Mouse (Mus musculus) liver, postnatal 0 days (tissue): ENCODE measurements around the gene Nkx1-2. TPM values are rescaled to one million over a fixed set of nuclear protein-coding genes. Genes with fewer than 3 reads are reported as not detected.

Experiments used
- ATAC-seq: fragments of 200-750 bp; cut with Nextera tagmentation; 2 replicates; pipeline ENCODE4 v1.8.0; 2017; ENCODE audit warnings: mild to moderate bottlenecking, moderate library complexity
- DNase-seq: peaks from one replicate; pipeline ENCODE4 v3.0.0-alpha.2; 2016
- H3K27ac ChIP-seq: fragments of 300-500 bp; sonication (generic); 2 replicates; pipeline ENCODE4 v1.5.1; 2014; ENCODE audit warnings: antibody characterized with exemption, moderate library complexity, mild to moderate bottlenecking, low read depth
- H3K27me3 ChIP-seq: fragments of 300-500 bp; sonication (generic); 2 replicates; pipeline ENCODE4 v1.6.1; 2014; ENCODE audit warnings: low read length, control low read depth, mixed read lengths; ENCODE audit not compliant: insufficient read depth
- H3K36me3 ChIP-seq: fragments of 300-500 bp; sonication (generic); replicated peaks from 2 replicates; pipeline ENCODE4 v1.6.1; 2014; ENCODE audit warnings: mild to moderate bottlenecking, control low read depth, low read length, moderate library complexity, mixed read lengths; ENCODE audit not compliant: insufficient read depth
- H3K4me1 ChIP-seq: fragments of 300-500 bp; sonication (generic); 2 replicates; pipeline ENCODE4 v1.6.1; 2014; ENCODE audit warnings: antibody characterized with exemption, mild to moderate bottlenecking, control low read depth; ENCODE audit not compliant: insufficient read depth
- H3K4me2 ChIP-seq: fragments of 300-500 bp; sonication (generic); 2 replicates; pipeline ENCODE4 v1.6.1; 2014; ENCODE audit warnings: low read depth, mild to moderate bottlenecking, low read length, moderate library complexity, mixed read lengths
- H3K4me3 ChIP-seq: fragments of 300-500 bp; sonication (generic); 2 replicates; pipeline ENCODE4 v1.5.1; 2014; ENCODE audit warnings: low read depth, low read length
- H3K9ac ChIP-seq: fragments of 300-500 bp; sonication (generic); replicated peaks from 2 replicates; pipeline ENCODE4 v1.6.1; 2014; ENCODE audit warnings: mild to moderate bottlenecking, moderate library complexity
- H3K9me3 ChIP-seq: fragments of 300-500 bp; sonication (generic); 2 replicates; pipeline ENCODE4 v1.6.1; 2016; ENCODE audit warnings: mild to moderate bottlenecking, control low read depth, low read length, mixed read lengths
- CTCF ChIP-seq: sonication (generic); IDR thresholded peaks from 2 replicates; pipeline ENCODE4 v1.5.1; 2016; ENCODE audit warnings: antibody characterized with exemption, low read depth
- EP300 ChIP-seq: IDR thresholded peaks from 2 replicates; pipeline ENCODE4 v1.6.1; 2016; ENCODE audit warnings: antibody characterized with exemption, low read depth, mild to moderate bottlenecking
- WGBS: fragments of 180-500 bp; shearing (Covaris S2); extraction: QIAGEN DNeasy Blood & Tissue Kit; methylation state at CpG from one replicate; pipeline ENCODE4 v1.1.7; 2014; ENCODE audit not compliant: insufficient replicate concordance; 5-methylcytosine and 5-hydroxymethylcytosine counted together
- polyA plus RNA-seq: library from polyadenylated mRNA; unstranded; fragments of >200 nt; fragmentation: Nextera tagmentation; extraction: Ambion mirVana; gene quantifications from 2 replicates; pipeline ENCODE4 v1.2.1, GENCODE M21; 2015

The Nkx1-2 gene
- polyA plus RNA-seq, 1 experiment from 2014 or later, result not detected

DNA sequence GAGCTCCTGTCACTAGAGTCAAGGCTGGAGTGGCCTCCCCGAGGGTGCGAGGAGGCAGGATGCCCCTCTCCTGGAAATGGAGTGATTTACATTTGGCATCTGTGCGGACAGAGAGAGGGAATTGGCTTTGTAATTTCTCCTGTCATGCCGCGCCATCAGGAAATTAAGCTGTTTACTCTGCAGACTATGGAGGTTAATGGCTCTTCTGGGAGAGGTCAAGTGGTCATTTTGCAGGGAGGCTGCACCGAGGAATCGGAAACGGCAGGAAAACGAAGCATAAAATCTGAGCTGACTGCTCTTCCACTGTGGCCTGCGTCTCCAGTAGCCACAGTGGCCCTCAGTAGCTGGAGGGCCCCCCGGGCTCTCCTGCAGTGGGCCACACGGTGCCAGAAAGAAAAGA is 37.9 kb upstream of the Nkx1-2 start:
- ATAC-seq, result no peak
- H3K27me3 ChIP-seq, result no peaks in the 10 kb centered on the region
- H3K27ac ChIP-seq, result no peak overlapping the region
- no peak overlapping the region for H3K9ac ChIP-seq
- TF ChIP-seq EP300 (no peak), CTCF (no peak)
- H3K4me2 ChIP-seq, result no peak overlapping the region
- no peak for DNase-seq
- 55% methylated on average over 12 of the region's 12 CpGs for WGBS
- no peaks in the 10 kb centered on the region for H3K36me3 ChIP-seq
- no peaks in the 10 kb centered on the region for H3K4me1 ChIP-seq
- H3K9me3 ChIP-seq, result no peaks in the 10 kb centered on the region
- no peak overlapping the region for H3K4me3 ChIP-seq

DNA sequence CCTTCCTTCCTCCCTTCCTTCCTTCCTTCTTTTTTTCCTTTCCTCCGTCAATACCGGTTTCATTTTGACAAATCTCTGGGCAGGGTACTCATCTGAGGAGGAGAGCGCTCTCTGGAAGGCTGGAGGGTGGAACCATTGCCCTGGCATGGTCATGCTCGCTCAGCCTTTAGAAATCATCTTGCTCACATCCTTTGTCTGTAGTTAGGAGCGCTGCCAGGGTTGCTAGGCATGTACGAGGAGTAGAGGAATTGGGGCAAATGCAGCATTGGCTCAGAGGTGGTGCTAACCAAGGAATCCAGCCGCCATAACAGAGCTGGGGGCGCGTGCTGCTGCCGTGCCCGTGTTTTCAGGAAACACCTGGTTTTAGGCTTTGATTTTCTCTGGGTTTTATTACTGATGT is 31.9 kb upstream of the Nkx1-2 start:
- TF ChIP-seq EP300, result no peak
- TF ChIP-seq CTCF, result no peak
- Histone ChIP-seq H3K9me3 (no peaks in the 10 kb centered on the region), H3K27ac (no peak overlapping the region), H3K4me2 (no peak overlapping the region), H3K27me3 (no peaks in the 10 kb centered on the region), H3K4me1 (no peaks in the 10 kb centered on the region), H3K36me3 (no peaks in the 10 kb centered on the region), H3K4me3 (no peak overlapping the region), H3K9ac (no peak overlapping the region)
- no peak for ATAC-seq
- no peak for DNase-seq
- 72% methylated on average over 11 of the region's 11 CpGs for WGBS

DNA sequence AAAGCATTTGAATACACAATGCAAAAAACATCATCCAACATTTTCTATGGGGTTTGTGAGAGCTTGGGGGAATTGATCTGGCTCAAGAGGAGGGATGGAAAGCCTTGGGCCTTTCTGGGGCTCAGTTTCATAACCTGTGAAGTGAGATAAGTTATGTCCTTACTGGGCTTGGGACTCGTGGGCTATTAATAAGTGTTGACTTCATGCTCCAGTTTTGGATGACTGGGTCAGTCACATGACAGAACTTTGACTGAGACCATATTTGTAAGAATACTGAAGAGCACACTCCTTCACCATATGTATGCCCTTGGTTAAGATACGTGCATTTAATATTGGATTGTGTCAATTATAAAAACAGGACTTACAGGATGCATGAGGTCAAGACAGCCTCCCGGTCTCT is 28.0 kb upstream of the Nkx1-2 start:
- Histone ChIP-seq H3K4me2 (no peak overlapping the region), H3K36me3 (no peaks in the 10 kb centered on the region), H3K9me3 (no peaks in the 10 kb centered on the region), H3K27me3 (no peaks in the 10 kb centered on the region), H3K27ac (no peak overlapping the region), H3K9ac (no peak overlapping the region), H3K4me3 (no peak overlapping the region), H3K4me1 (no peaks in the 10 kb centered on the region)
- no peak for ATAC-seq
- no peak for DNase-seq
- 65% methylated on average over 3 of the region's 3 CpGs for WGBS
- no peak for TF ChIP-seq EP300
- TF ChIP-seq CTCF, result no peak

DNA sequence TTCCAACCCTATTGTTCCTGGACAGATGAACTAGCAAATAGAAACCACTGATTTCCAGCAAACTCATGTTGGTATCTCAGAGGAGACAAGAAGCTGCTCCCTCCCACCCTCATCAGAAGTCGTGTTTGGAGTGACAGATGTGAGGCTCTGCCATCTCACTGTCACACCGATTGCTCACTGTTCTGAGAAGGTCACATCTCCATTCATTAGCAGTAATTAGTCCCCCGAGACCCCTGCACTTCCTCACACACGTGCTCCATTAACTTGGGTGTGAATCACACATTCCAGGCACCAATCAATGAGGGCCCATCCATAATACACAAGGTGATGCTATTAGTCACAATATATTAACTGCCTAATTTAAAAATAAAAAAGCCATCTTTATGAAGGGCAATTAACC is 26.7 kb upstream of the Nkx1-2 start:
- Histone ChIP-seq H3K4me2 (no peak overlapping the region), H3K27ac (no peak overlapping the region), H3K36me3 (no peaks in the 10 kb centered on the region), H3K27me3 (no peaks in the 10 kb centered on the region), H3K4me1 (no peaks in the 10 kb centered on the region), H3K9me3 (no peaks in the 10 kb centered on the region), H3K9ac (no peak overlapping the region), H3K4me3 (no peak overlapping the region)
- no peak for TF ChIP-seq CTCF
- TF ChIP-seq EP300, result no peak
- 63% methylated on average over 4 of the region's 4 CpGs for WGBS
- DNase-seq (no peak), ATAC-seq (no peak)

DNA sequence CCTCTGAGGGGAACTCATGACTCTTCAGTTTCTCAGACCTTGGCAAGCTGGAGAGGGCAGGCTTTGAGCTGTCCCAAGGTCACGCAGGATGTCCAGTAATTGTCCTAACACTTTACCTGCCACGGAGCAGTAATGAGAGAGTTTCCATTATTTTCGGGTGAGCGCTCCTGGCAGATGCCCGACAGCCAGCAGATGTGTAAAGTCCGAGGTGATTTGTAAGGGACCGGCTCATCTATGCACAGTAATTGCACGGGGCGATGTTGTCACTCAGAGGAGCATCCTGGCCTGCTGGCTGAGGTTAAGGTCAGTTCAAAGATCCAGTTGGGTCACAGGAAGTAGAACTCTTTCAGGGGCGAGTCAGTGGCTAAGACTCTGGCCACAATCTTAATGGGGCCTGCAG is 24.7 kb upstream of the Nkx1-2 start:
- no peak for TF ChIP-seq EP300
- no peak for TF ChIP-seq CTCF
- Histone ChIP-seq H3K9ac (no peak overlapping the region), H3K4me1 (no peaks in the 10 kb centered on the region), H3K27ac (no peak overlapping the region), H3K36me3 (no peaks in the 10 kb centered on the region), H3K4me2 (no peak overlapping the region), H3K4me3 (no peak overlapping the region), H3K27me3 (no peaks in the 10 kb centered on the region), H3K9me3 (no peaks in the 10 kb centered on the region)
- no peak for ATAC-seq
- DNase-seq, result no peak
- 82% methylated on average over 10 of the region's 10 CpGs for WGBS

DNA sequence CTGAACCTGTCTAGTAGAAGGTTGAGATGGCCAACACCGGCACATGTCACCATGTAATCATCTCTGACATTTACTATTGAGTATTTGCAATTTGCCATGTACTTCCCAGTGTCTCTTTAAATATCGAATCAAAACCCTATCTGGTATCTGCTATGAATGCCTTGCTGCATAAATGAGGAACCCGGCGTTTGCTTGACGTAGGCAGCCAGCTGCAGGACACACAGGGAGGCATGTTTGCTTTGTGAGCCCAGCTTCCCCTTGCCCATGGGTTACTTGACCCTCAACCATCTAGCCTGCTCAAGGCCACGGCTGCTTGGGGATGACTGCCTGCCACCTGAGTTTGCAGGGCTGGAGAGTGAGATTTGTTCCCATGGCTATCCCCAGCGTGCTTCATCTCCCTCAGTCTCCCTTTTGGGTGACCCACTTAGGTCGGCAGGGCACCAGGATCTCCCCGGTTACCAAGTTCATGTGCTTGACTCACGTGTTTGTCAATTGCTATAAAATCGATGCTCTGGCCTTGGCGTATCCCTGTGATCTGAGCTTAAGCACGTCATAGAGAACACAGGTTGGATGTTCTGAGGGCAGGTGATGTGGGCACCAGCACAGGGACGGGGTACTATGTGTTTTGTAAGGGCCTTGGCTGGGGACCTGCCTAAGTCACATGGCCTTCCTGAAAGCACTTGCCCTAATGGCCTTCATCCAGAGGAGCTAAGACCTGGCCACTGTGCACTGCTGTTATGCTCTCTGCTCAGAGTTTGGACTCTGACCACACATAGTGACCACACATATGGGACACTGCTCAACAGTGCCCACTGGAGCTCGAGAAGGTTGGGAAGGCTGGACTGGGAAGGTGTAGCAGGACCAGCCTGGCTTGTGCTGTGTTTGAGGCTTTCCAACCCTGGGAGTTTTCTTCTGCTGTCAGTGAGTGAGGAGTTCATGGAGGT is 20.8 kb upstream of the Nkx1-2 start:
- DNase-seq (peak; percentile 29), ATAC-seq (peak; percentile 90)
- Histone ChIP-seq H3K36me3 (no peaks in the 10 kb centered on the region), H3K4me1 (no peaks in the 10 kb centered on the region), H3K9ac (no peak overlapping the region), H3K4me3 (no peak overlapping the region), H3K27ac (peak overlapping the region; percentile 39; the same call in 1 of the 2 replicates), H3K9me3 (no peaks in the 10 kb centered on the region), H3K4me2 (no peak overlapping the region), H3K27me3 (no peaks in the 10 kb centered on the region)
- 69% methylated on average over 15 of the region's 15 CpGs for WGBS
- peak; percentile 22; the same call in 1 of the 2 replicates for TF ChIP-seq EP300
- TF ChIP-seq CTCF, result 0 out of 2 replicates have a peak, but pooled peaks have one; percentile 17
